Mouse (Mus musculus) cerebellum, adult 2 months (tissue): Measurements from ENCODE around the gene Kat8.

Experiments used
- CTCF ChIP-seq: fragments of 200-500 bp; IDR thresholded peaks from 2 replicates; pipeline ENCODE4 v1.5.1; 2011; ENCODE audit warnings: low read depth, mild to moderate bottlenecking, control low read depth, low read length, moderate library complexity, borderline replicate concordance; ENCODE audit not compliant: insufficient read depth
- POLR2A ChIP-seq: fragments of 200-500 bp; IDR thresholded peaks from 2 replicates; pipeline ENCODE4 v1.6.1; 2011; ENCODE audit warnings: low read length, control low read depth, borderline replicate concordance; ENCODE audit not compliant: insufficient read depth

DNA sequence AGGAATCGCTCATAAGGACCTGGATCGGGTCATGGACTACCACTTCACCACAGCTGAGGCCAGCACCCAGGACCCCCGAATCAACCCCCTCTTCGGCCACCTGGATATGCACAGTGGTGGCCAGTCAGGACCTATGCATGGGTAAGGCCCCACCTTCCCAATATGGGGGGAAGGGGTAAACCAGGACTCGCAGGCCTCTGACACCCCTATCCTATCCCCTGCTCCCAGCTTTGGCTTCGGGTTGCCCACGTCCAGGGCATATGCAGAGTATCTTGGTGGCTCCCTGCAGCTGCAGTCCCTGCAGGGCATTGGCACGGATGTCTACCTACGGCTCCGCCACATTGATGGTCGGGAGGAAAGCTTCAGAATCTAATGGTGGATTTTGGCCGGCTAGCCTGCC, 4.4 kb upstream of the Kat8 start:
- TF ChIP-seq CTCF (no peak), POLR2A (no peak)
